Mouse (Mus musculus) cortical plate, adult 2 months (tissue): ENCODE results near the gene Dlg2.

Experiments used
- CTCF ChIP-seq: fragments of 200-500 bp; IDR thresholded peaks from 2 replicates; pipeline ENCODE4 v1.5.1; 2011; ENCODE audit warnings: mild to moderate bottlenecking, control low read depth, low read length; ENCODE audit not compliant: insufficient read depth; ENCODE audit errors: extremely low read depth
- POLR2A ChIP-seq: fragments of 200-500 bp; IDR thresholded peaks from 2 replicates; pipeline ENCODE4 v1.6.1; 2011; ENCODE audit warnings: mild to moderate bottlenecking, low read length, control low read depth; ENCODE audit not compliant: insufficient read depth; ENCODE audit errors: extremely low read depth

DNA sequence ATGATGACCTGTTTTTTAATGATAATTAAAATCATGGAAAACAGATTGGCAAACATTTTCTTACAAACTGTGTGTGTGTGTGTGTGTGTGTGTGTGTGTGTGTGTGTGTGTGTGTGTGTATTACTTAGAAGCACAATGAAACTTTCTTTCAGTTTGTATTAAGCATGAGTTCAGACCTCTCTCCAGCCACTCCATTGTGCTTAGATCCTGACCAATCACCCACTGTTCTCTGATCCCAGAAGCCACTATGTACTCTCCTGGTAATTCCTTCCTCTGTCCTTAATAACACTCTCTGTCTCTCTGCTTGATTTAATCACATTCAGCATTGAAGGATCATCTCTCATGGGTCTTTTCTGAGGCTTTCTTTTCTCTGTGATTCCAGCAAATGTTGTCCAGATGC, 1211.5 kb downstream of the Dlg2 start:
- TF ChIP-seq POLR2A (no peak), CTCF (no peak)
